Mouse (Mus musculus) cerebellum, postnatal 10 days (tissue): Measurements from ENCODE around the gene Klhdc7b.

Experiments
- DNase-seq, 2 experiments: peaks; one replicate each; pipeline ENCODE4 v3.0.0; 2021; ENCODE audit warnings: mixed read lengths in 2 of 2

The Klhdc7b gene

GRCm38 (mm10) chr15:89384617-89385016, at the start of gene Klhdc7b:
Gene Klhdc7b, plus strand, starts transcription at chr15:89384917.
- no peak for DNase-seq

GRCm38 (mm10) chr15:89336422-89336821, 48.3 kb upstream of the Klhdc7b start:
- no peak for DNase-seq

- DNase-seq, result no peak
These were observed 45.0 kb upstream of the Klhdc7b start for GRCm38 (mm10) chr15:89339696-89340095.

- no peak for DNase-seq
These were observed 44.6 kb upstream of the Klhdc7b start for GRCm38 (mm10) chr15:89340136-89340535.

- no peak for DNase-seq
These were observed 43.0 kb upstream of the Klhdc7b start for GRCm38 (mm10) chr15:89341678-89342077.

- DNase-seq, result no peak
These were observed 41.4 kb upstream of the Klhdc7b start for GRCm38 (mm10) chr15:89343325-89343724.

- DNase-seq, result no peak
These were observed 34.3 kb upstream of the Klhdc7b start for GRCm38 (mm10) chr15:89350447-89350846.

- DNase-seq, result no peak
These were observed 33.4 kb upstream of the Klhdc7b start for GRCm38 (mm10) chr15:89351302-89351701.

- no peak for DNase-seq
These were observed 32.7 kb upstream of the Klhdc7b start for GRCm38 (mm10) chr15:89352054-89352453.

- DNase-seq, result no peak
These were observed 31.9 kb upstream of the Klhdc7b start for GRCm38 (mm10) chr15:89352795-89353194.

- DNase-seq, result no peak
These were observed 30.9 kb upstream of the Klhdc7b start for GRCm38 (mm10) chr15:89353837-89354236.

GRCm38 (mm10) chr15:89354455-89354854, 30.3 kb upstream of the Klhdc7b start:
- DNase-seq, result no peak

- DNase-seq, result peak; percentile 98
These were observed 29.2 kb upstream of the Klhdc7b start, which contains the start of the genes Lmf2 and Ncaph2 for GRCm38 (mm10) chr15:89355241-89356187. Gene Lmf2, minus strand, starts transcription at chr15:89355659. Gene Ncaph2, plus strand, starts transcription at chr15:89355719.

GRCm38 (mm10) chr15:89356372-89356771, 28.3 kb upstream of the Klhdc7b start:
- DNase-seq, result peak; percentile 90

GRCm38 (mm10) chr15:89358784-89359183, 25.9 kb upstream of the Klhdc7b start:
- DNase-seq, result no peak

- no peak for DNase-seq
These were observed 21.7 kb upstream of the Klhdc7b start for GRCm38 (mm10) chr15:89363051-89363450.

- DNase-seq, result peak; percentile 92 to 93
These were observed 19.6 kb upstream of the Klhdc7b start for GRCm38 (mm10) chr15:89365141-89365551.

- no peak for DNase-seq
These were observed 12.6 kb upstream of the Klhdc7b start for GRCm38 (mm10) chr15:89372068-89372467.

GRCm38 (mm10) chr15:89372536-89372935, 12.2 kb upstream of the Klhdc7b start:
- DNase-seq, result peak in 1 of 2 experiments; percentile 44

- DNase-seq, result peak; percentile 89
These were observed 11.5 kb upstream of the Klhdc7b start for GRCm38 (mm10) chr15:89373027-89373761.

- peak; percentile 99 to 100 for DNase-seq
These were observed 10.9 kb upstream of the Klhdc7b start, which contains the start of gene Sco2 for GRCm38 (mm10) chr15:89373762-89374248. Gene Sco2, minus strand, starts transcription at chr15:89373846.

- no peak for DNase-seq
These were observed 10.4 kb upstream of the Klhdc7b start for GRCm38 (mm10) chr15:89374340-89374739.
